Comparison of ENCODE assay signal across 8 mouse cellular contexts in the genomic region with DNA sequence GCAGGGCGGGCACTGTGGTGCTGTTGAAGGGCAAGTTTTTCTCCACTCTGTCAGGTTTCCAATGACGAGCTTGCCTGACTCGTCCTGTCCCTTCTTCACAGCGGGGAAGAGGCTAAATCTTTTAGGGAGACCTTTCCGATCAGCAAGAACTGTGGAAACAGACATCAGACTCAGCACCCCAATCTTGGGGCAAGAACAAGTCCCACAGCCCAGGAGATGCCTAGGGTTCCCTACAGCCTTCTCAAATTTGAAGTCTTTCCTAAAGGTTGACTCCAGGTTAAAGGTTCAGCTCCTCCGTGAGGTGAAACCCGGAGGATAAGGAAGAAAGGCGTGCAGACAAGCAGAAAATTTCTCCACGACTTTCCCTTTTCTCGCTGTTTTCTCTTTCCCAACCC. TPM values are rescaled to one million over a fixed set of nuclear protein-coding genes. Genes with fewer than 3 reads are reported as not detected.
DNase-seq lines count a peak whose midpoint lies in the region; ATAC-seq and TF ChIP-seq lines count a peak whose summit lies in the region.

No protein-coding gene starts in this region.

- peak overlapping the region; percentile 90 for H3K27ac ChIP-seq in heart, embryonic 13.5 days (replicated peaks)
- H3K27ac ChIP-seq in ES-E14 (ENCODE audit: insufficient read depth, low read depth, low read length, poor library complexity, severe bottlenecking), result no peak overlapping the region
- H3K27ac ChIP-seq in hindbrain, embryonic 11.5 days (ENCODE audit: low read depth, low read length), result peak overlapping the region; percentile 97
- peak overlapping the region; percentile 95 for H3K27ac ChIP-seq in midbrain, embryonic 11.5 days (ENCODE audit: low read depth, low read length)

- no peaks in the 10 kb centered on the region for H3K36me3 ChIP-seq in heart, embryonic 13.5 days
- H3K36me3 ChIP-seq in ES-E14 (ENCODE audit: control insufficient read depth, insufficient read depth, low read length, poor library complexity, severe bottlenecking), result no peaks in the 10 kb centered on the region
- H3K36me3 ChIP-seq in hindbrain, embryonic 11.5 days (ENCODE audit: control insufficient read depth, insufficient read depth, low read length), result no peaks in the 10 kb centered on the region
- no peaks in the 10 kb centered on the region for H3K36me3 ChIP-seq in midbrain, embryonic 11.5 days (ENCODE audit: control insufficient read depth, insufficient read depth, low read length)

- H3K4me1 ChIP-seq in heart, embryonic 13.5 days, result peaks cover 27% of the 10 kb centered on the region
- peaks cover 4 to 6% of the 10 kb centered on the region in 2 experiments; a peak in 2 of 4 replicates for H3K4me1 ChIP-seq in ES-E14 (ENCODE audit: control insufficient read depth in 2 of 2, insufficient read depth in 2 of 2, low read length in 2 of 2, poor library complexity in 1 of 2)
- peaks cover 16% of the 10 kb centered on the region for H3K4me1 ChIP-seq in hindbrain, embryonic 11.5 days (replicated peaks; ENCODE audit: control insufficient read depth, insufficient read depth, low read length)
- peaks cover 23% of the 10 kb centered on the region for H3K4me1 ChIP-seq in midbrain, embryonic 11.5 days (ENCODE audit: control insufficient read depth, insufficient read depth, low read length)

- peak overlapping the region; percentile 57 for H3K4me3 ChIP-seq in heart, embryonic 13.5 days
- peak overlapping the region; percentile 58 to 62; a peak in 2 of 4 replicates for H3K4me3 ChIP-seq in ES-E14 (ENCODE audit: insufficient read depth in 1 of 2, low read depth in 1 of 2, low read length in 2 of 2, poor library complexity in 1 of 2, severe bottlenecking in 1 of 2)
- peak overlapping the region; percentile 31 for H3K4me3 ChIP-seq in hindbrain, embryonic 11.5 days (ENCODE audit: low read depth, low read length)
- peak overlapping the region; percentile 21 for H3K4me3 ChIP-seq in midbrain, embryonic 11.5 days (ENCODE audit: low read depth, low read length)

- 0 out of 2 replicates have a peak, but pooled peaks cover 4% of the 10 kb centered on the region for H3K27me3 ChIP-seq in heart, embryonic 13.5 days (replicated peaks)
- H3K27me3 ChIP-seq in hindbrain, embryonic 11.5 days (ENCODE audit: control insufficient read depth, insufficient read depth, low read length), result no peaks in the 10 kb centered on the region
- no peaks in the 10 kb centered on the region for H3K27me3 ChIP-seq in midbrain, embryonic 11.5 days (ENCODE audit: control insufficient read depth, insufficient read depth, low read length)

- H3K9me3 ChIP-seq in heart, embryonic 13.5 days, result no peaks in the 10 kb centered on the region
- H3K9me3 ChIP-seq in ES-E14 (ENCODE audit: control insufficient read depth, insufficient read depth, low read depth, low read length), result no peaks in the 10 kb centered on the region
- H3K9me3 ChIP-seq in hindbrain, embryonic 11.5 days (ENCODE audit: control insufficient read depth, low read length), result no peaks in the 10 kb centered on the region
- no peaks in the 10 kb centered on the region for H3K9me3 ChIP-seq in midbrain, embryonic 11.5 days (ENCODE audit: control insufficient read depth, low read length)

- no peak for ATAC-seq in heart, embryonic 13.5 days (ENCODE audit: extremely low read depth, insufficient number of reproducible peaks, low FRiP score, low TSS enrichment)
- ATAC-seq in hindbrain, embryonic 11.5 days (ENCODE audit: low FRiP score), result no peak
- ATAC-seq in midbrain, embryonic 11.5 days (ENCODE audit: low FRiP score), result peak; percentile 4; the same call in 1 of the 2 replicates

- 8% methylated on average over 10 of the region's 10 CpGs for WGBS in heart, embryonic 13.5 days
- WGBS in hindbrain, embryonic 11.5 days, result 1% methylated on average over 10 of the region's 10 CpGs
- 1% methylated on average over 10 of the region's 10 CpGs for WGBS in midbrain, embryonic 11.5 days

- intact Hi-C loops in heart, postnatal 25 days (cut with DNase I), result no loop called here

- H3K9ac ChIP-seq in heart, embryonic 13.5 days, result peak overlapping the region; percentile 85
- no peak overlapping the region for H3K9ac ChIP-seq in ES-E14 (ENCODE audit: insufficient read depth, low read depth, low read length, poor library complexity, severe bottlenecking)
- peak overlapping the region; percentile 67 for H3K9ac ChIP-seq in hindbrain, embryonic 11.5 days (ENCODE audit: low read depth, low read length)
- H3K9ac ChIP-seq in midbrain, embryonic 11.5 days (ENCODE audit: low read length), result peak overlapping the region; percentile 67

- peak overlapping the region; percentile 82 for H3K4me2 ChIP-seq in heart, embryonic 13.5 days
- peak overlapping the region; percentile 56 for H3K4me2 ChIP-seq in hindbrain, embryonic 11.5 days (replicated peaks; ENCODE audit: low read depth, low read length)
- H3K4me2 ChIP-seq in midbrain, embryonic 11.5 days, result peak overlapping the region; percentile 53

- no peak for DNase-seq in heart, postnatal 25 days (ENCODE audit: low spot score)
- DNase-seq in ES-E14 (ENCODE audit: low read depth, low spot score), result no peak
- DNase-seq in hindbrain, embryonic 11.5 days (ENCODE audit: low spot score), result no peak
- DNase-seq in midbrain, embryonic 11.5 days (ENCODE audit: low spot score, missing footprints), result no peak
- DNase-seq in frontal cortex, postnatal 10 days (ENCODE audit: low spot score in 2 of 2), result no peak
- no peak for DNase-seq in layer of hippocampus, adult 11-12 months (ENCODE audit: low spot score)
- no peak for DNase-seq in ovary, postnatal 36 days (ENCODE audit: low spot score)

- in situ Hi-C loops in ES-E14 (cut with MboI; ENCODE audit: low sequenced_read_pairs in 2 of 2, unreplicated experiment in 2 of 2), result no loop called here

TF ChIP-seq in ES-E14, 5 proteins besides CTCF, POLR2A, EP300 and RAD21:
- TF ChIP-seq ZC3H11A (IDR thresholded peaks at IDR 0.05; ENCODE audit: borderline replicate concordance, low read depth, low read length) (no peak), MAFK (IDR thresholded peaks at IDR 0.05; ENCODE audit: insufficient read depth, low read depth, low read length) (no peak), HCFC1 (IDR thresholded peaks at IDR 0.05; ENCODE audit: borderline replicate concordance, insufficient read depth, low read length) (no peak), CHD2 (IDR thresholded peaks at IDR 0.05; ENCODE audit: low read depth, low read length) (no peak), ZNF384 (IDR thresholded peaks at IDR 0.05; ENCODE audit: low read depth, low read length) (no peak)

RNA-seq across cellular contexts. Expression of gene Nes, which starts 10.7 kb away (rescaled TPM):
- polyA plus RNA-seq in heart, embryonic 13.5 days (2015; fragmentation: Nextera tagmentation; extraction: Ambion mirVana), result 18.7 and 18.9 TPM in 2 replicates
- total RNA-seq in heart, postnatal 25 days (2021), result 10 to 100 TPM; 20.9 to 25.1 TPM
- 22.3 and 29.4 TPM in 2 replicates for total RNA-seq in ES-E14 (2012; rRNA removed)
- 71.6 and 87.9 TPM in 2 replicates for polyA plus RNA-seq in hindbrain, embryonic 11.5 days (2014; fragmentation: Nextera tagmentation; extraction: Ambion mirVana)
- polyA plus RNA-seq in midbrain, embryonic 11.5 days (2014; fragmentation: Nextera tagmentation; extraction: Ambion mirVana), result 70.3 and 85.4 TPM in 2 replicates

RNA-seq across cellular contexts. Expression of gene Crabp2, which starts 11.7 kb away (rescaled TPM):
- polyA plus RNA-seq in heart, embryonic 13.5 days (2015; fragmentation: Nextera tagmentation; extraction: Ambion mirVana), result 6.2 and 8.4 TPM in 2 replicates
- not detected for total RNA-seq in heart, postnatal 25 days (2021)
- 9.4 and 19.7 TPM in 2 replicates for total RNA-seq in ES-E14 (2012; rRNA removed)
- 738 and 794 TPM in 2 replicates for polyA plus RNA-seq in hindbrain, embryonic 11.5 days (2014; fragmentation: Nextera tagmentation; extraction: Ambion mirVana)
- polyA plus RNA-seq in midbrain, embryonic 11.5 days (2014; fragmentation: Nextera tagmentation; extraction: Ambion mirVana), result 539 and 540 TPM in 2 replicates

RNA-seq across cellular contexts. Expression of gene Rrnad1, which starts 29.7 kb away (rescaled TPM):
- polyA plus RNA-seq in heart, embryonic 13.5 days (2015; fragmentation: Nextera tagmentation; extraction: Ambion mirVana), result 13.4 and 16.0 TPM in 2 replicates
- total RNA-seq in heart, postnatal 25 days (2021), result 1 to 10 TPM; 6.0 to 6.1 TPM
- 22.0 and 25.5 TPM in 2 replicates for total RNA-seq in ES-E14 (2012; rRNA removed)
- polyA plus RNA-seq in hindbrain, embryonic 11.5 days (2014; fragmentation: Nextera tagmentation; extraction: Ambion mirVana), result 13.7 and 17.9 TPM in 2 replicates
- 14.6 and 17.0 TPM in 2 replicates for polyA plus RNA-seq in midbrain, embryonic 11.5 days (2014; fragmentation: Nextera tagmentation; extraction: Ambion mirVana)

RNA-seq across cellular contexts. Expression of gene Isg20l2, which starts 30.1 kb away (rescaled TPM):
- polyA plus RNA-seq in heart, embryonic 13.5 days (2015; fragmentation: Nextera tagmentation; extraction: Ambion mirVana), result 28.9 and 30.1 TPM in 2 replicates
- 10 to 100 TPM; 12.1 to 12.4 TPM for total RNA-seq in heart, postnatal 25 days (2021)
- 33.6 and 40.1 TPM in 2 replicates for total RNA-seq in ES-E14 (2012; rRNA removed)
- polyA plus RNA-seq in hindbrain, embryonic 11.5 days (2014; fragmentation: Nextera tagmentation; extraction: Ambion mirVana), result 42.5 and 55.2 TPM in 2 replicates
- polyA plus RNA-seq in midbrain, embryonic 11.5 days (2014; fragmentation: Nextera tagmentation; extraction: Ambion mirVana), result 53.9 and 54.8 TPM in 2 replicates

RNA-seq across cellular contexts. Expression of gene Bcan, which starts 39.8 kb away (rescaled TPM):
- polyA plus RNA-seq in heart, embryonic 13.5 days (2015; fragmentation: Nextera tagmentation; extraction: Ambion mirVana), result 0.07 TPM in 1 of 2 replicates, not detected in the other
- under 1 TPM; 0.14 to 0.26 TPM for total RNA-seq in heart, postnatal 25 days (2021)
- total RNA-seq in ES-E14 (2012; rRNA removed), result 1.4 and 2.6 TPM in 2 replicates
- 0.21 and 0.82 TPM in 2 replicates for polyA plus RNA-seq in hindbrain, embryonic 11.5 days (2014; fragmentation: Nextera tagmentation; extraction: Ambion mirVana)
- 0.37 and 0.44 TPM in 2 replicates for polyA plus RNA-seq in midbrain, embryonic 11.5 days (2014; fragmentation: Nextera tagmentation; extraction: Ambion mirVana)

Comparison
In these comparisons a context has a peak if more than half of its experiments do, and no peak if none do; other contexts are left out.
1. RNA of gene Crabp2, which starts 11.7 kb away (polyA plus RNA-seq): 738 to 794 TPM in hindbrain, embryonic 11.5 days and 539 to 540 TPM in midbrain, embryonic 11.5 days; 6.2 to 8.4 TPM in heart, embryonic 13.5 days; every median in the first group is over 10 times any median in the second.
2. Peak in every context shown above with its lines, with median percentiles within 50 percentile points of each other: H3K4me2 ChIP-seq and H3K4me3 ChIP-seq.